Mouse (Mus musculus) forebrain, embryonic 10.5 days (tissue): ENCODE measurements at regions not wholly inside any gene's neighbourhood (a gene's known extent, or its start where the extent isn't known, plus 50 kb on each side); places are given as distances from the start of the nearest gene placed in this dataset.

Experiments
- DNase-seq: peaks from one replicate; pipeline ENCODE4 v3.0.0-alpha.2; 2017; ENCODE audit warnings: low spot score; ENCODE audit errors: extremely low spot score
- H3K27ac ChIP-seq: fragments of 300-500 bp; sonication (generic); 2 replicates; pipeline ENCODE4 v1.5.1; 2016; ENCODE audit warnings: mild to moderate bottlenecking
- H3K27me3 ChIP-seq: fragments of 300-500 bp; sonication (generic); 2 replicates; pipeline ENCODE4 v1.6.1; 2016; ENCODE audit warnings: mild to moderate bottlenecking; ENCODE audit not compliant: poor library complexity, severe bottlenecking
- H3K36me3 ChIP-seq: fragments of 300-500 bp; sonication (generic); replicated peaks from 2 replicates; pipeline ENCODE4 v1.6.1; 2016; ENCODE audit warnings: mild to moderate bottlenecking, moderate library complexity
- H3K4me1 ChIP-seq: fragments of 300-500 bp; sonication (generic); 2 replicates; pipeline ENCODE4 v1.6.1; 2016
- H3K4me3 ChIP-seq: fragments of 300-500 bp; sonication (generic); 2 replicates; pipeline ENCODE4 v1.5.1; 2016; ENCODE audit warnings: mild to moderate bottlenecking, moderate library complexity
- H3K9me3 ChIP-seq: fragments of 300-500 bp; sonication (generic); 2 replicates; pipeline ENCODE4 v1.6.1; 2016; ENCODE audit warnings: mild to moderate bottlenecking, moderate library complexity
- WGBS: fragments of 180-500 bp; shearing (Covaris S2); methylation state at CpG from one replicate; pipeline ENCODE4 v1.1.7; 2016; 5-methylcytosine and 5-hydroxymethylcytosine counted together

DNA sequence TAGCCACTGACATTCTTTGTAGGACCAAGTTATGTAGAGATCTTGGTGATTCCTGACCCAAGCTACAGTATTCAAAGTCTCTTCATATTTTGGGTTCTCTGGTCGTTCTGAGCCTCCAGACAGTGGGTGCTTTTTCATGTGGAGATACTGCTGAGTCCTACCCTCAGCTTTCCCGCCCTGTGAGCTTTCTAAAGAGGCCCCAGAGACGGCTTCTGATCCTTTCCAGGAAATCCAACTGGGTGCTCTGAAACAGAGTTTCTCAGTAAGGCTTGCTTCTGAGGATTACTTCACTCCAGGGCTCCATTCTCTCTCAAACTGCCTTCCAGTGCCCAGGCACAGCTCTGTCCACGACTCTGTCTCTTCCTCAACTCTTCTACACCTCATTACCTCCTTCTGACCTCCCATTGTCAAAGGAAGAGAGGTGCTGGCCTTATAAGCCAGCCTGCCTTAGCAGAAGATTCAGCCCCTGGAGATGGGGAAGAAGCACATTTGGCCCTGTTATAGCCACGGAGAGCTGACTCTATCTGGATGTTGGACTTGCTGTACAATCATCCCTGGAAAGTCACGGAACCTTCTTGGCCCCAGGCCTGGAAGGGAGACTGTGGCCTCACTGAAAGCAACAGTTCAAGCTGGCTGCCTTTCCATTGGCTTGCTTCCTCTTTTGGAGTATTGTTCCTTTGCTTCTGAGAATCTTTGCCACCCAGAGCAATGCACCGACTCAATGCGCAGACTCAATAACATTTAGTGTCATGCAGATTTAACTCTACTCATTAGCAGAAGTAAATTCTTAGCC lies 1306.9 kb upstream of the A1bg start:
- Histone ChIP-seq H3K4me3 (no peak overlapping the region), H3K36me3 (no peaks in the 10 kb centered on the region)
- WGBS, result 81% methylated on average over 8 of the region's 8 CpGs

DNA sequence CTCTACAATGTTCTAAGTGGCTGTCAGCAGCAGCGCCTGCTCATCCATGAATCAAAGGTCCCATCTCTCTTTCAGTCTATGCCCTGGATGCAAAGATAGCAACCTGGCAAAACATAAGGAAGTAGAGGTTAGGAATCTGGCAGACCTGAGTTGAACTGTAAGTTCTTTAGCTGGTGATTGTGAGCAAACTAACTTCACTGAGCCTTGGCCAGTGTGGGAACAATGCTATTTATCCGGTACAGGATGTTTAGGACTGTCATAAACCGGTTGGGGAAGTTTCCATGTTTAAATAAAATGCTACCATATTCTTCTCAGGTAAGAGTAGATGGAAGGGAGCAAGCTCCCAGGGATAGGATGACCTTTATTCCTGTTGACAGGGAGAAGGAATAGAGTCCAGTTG lies 1306.2 kb upstream of the A1bg start:
- no peaks in the 10 kb centered on the region for H3K27me3 ChIP-seq
- H3K4me1 ChIP-seq, result no peaks in the 10 kb centered on the region
- no peak overlapping the region for H3K4me3 ChIP-seq
- no peaks in the 10 kb centered on the region for H3K9me3 ChIP-seq
- H3K36me3 ChIP-seq, result no peaks in the 10 kb centered on the region
- no peak for DNase-seq
- H3K27ac ChIP-seq, result no peak overlapping the region
- 94% methylated on average over 3 of the region's 3 CpGs for WGBS

More for the DNA sequence above, 1306.9 kb upstream of the A1bg start:
- no peak for DNase-seq
- no peaks in the 10 kb centered on the region for H3K4me1 ChIP-seq
- no peaks in the 10 kb centered on the region for H3K27me3 ChIP-seq
- no peaks in the 10 kb centered on the region for H3K9me3 ChIP-seq
- 0 out of 2 replicates have a peak overlapping the region, but pooled peaks have one; percentile 51 for H3K27ac ChIP-seq

DNA sequence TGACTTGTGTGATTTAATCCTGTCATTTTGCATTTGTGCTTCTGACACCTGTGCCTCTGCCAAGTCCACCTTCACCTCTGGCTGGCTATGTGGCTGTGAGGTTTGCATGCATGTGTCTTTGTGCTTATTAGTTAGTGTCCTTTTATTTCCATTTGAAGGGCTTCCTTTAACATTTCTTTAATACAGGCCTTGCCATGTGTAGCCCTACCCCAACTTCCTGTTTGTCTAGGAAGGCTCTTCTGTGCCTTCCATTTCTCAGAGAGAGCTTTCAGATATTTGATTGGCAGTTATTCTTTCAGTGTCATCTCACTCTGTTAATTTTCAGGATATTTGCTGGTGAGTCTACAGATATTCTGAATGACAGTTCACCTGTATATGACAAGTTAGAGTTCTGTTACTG lies 1302.0 kb upstream of the A1bg start:
- H3K4me1 ChIP-seq, result no peaks in the 10 kb centered on the region
- DNase-seq, result no peak
- H3K36me3 ChIP-seq, result no peaks in the 10 kb centered on the region
- H3K4me3 ChIP-seq, result no peak overlapping the region
- no peaks in the 10 kb centered on the region for H3K27me3 ChIP-seq
- H3K27ac ChIP-seq, result no peak overlapping the region
- no peaks in the 10 kb centered on the region for H3K9me3 ChIP-seq

DNA sequence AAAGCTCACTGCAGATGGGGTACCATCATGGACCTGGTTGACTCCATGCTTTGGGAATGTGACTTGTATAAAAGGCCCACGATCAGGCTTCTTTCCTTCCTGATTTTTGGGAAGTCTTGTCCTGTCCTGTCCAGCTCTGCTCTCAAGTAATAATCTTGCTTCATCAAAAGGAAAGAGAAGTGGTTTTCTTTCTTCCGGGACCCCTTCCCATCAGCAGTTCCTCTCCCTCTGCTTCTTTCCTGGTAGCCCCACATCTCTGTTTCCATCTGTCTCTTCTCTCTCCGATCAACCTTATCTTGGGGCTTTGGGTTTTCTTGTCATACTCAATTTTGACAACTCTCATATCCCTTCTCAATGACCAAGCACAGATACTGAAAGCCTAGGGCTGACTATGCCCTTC lies 1301.4 kb upstream of the A1bg start:
- 90% methylated on average over 3 of the region's 3 CpGs for WGBS
- DNase-seq, result no peak
- no peak overlapping the region for H3K4me3 ChIP-seq

DNA sequence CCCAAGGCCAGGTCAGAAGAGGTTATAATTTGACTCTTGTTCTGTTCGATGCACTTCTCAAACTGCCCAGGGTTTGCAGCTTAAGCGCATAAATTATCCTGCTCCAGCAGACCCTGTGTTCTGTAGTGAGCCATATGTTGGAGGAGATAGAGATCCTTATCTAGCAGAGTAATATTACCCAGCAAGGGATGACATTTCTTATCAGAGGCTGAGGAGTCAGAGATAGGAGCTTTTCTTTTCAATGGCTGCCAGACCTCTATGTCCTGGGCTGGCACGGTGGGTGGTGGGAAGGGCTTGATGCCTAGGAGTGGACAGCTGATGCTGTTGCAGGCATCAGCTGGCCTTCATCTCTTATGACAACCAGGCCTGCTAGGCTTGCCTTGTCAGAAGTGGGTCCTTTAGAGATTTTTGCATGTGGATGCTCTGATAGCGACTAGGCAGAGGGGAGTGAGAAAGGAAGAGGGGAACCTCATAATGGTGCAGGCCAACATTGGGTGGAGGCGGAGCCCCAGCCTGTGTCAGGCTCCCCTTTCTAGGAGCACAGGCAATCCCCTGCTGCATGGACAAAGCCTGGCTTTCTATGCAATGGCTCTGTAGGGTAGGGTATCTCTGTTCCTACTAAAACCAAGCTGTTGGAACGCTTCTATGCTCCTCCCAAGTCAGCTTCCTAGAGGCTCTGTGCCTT lies 1300.5 kb upstream of the A1bg start:
- Histone ChIP-seq H3K36me3 (0 out of 2 replicates have a peak, but pooled peaks cover 10% of the 10 kb centered on the region), H3K4me1 (no peaks in the 10 kb centered on the region), H3K4me3 (no peak overlapping the region), H3K9me3 (no peaks in the 10 kb centered on the region), H3K27me3 (no peaks in the 10 kb centered on the region), H3K27ac (peak overlapping the region; percentile 20; the same call in 1 of the 2 replicates)
- 88% methylated on average over 6 of the region's 6 CpGs for WGBS
- DNase-seq, result no peak

More for the DNA sequence above, 1301.4 kb upstream of the A1bg start:
- H3K27me3 ChIP-seq, result no peaks in the 10 kb centered on the region
- no peaks in the 10 kb centered on the region for H3K4me1 ChIP-seq
- H3K9me3 ChIP-seq, result no peaks in the 10 kb centered on the region
- H3K36me3 ChIP-seq, result 0 out of 2 replicates have a peak, but pooled peaks cover 2% of the 10 kb centered on the region
- no peak overlapping the region for H3K27ac ChIP-seq

DNA sequence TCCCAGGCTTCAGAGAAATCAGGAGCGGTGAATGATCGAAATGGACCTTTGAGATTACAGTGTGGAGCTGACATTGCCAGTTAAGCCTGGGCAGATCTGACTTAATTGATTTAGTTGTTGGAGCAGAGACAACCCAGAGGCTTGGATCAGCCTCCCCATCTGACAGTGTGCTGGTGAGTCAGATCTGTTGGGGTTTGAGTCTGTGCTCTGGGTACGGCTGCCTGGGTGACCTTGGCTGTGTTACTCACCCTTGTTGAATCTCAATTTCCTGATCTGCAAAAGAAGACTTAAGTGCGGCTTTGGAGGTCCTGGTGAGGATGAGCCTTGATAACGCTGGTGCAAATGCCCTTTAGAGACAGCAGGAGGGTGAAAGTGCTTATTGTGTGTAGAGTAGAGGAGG lies 1299.9 kb upstream of the A1bg start:
- H3K4me3 ChIP-seq, result no peak overlapping the region
- H3K4me1 ChIP-seq, result no peaks in the 10 kb centered on the region
- H3K27me3 ChIP-seq, result no peaks in the 10 kb centered on the region
- DNase-seq, result no peak
- 85% methylated on average over 5 of the region's 5 CpGs for WGBS
- H3K36me3 ChIP-seq, result 0 out of 2 replicates have a peak, but pooled peaks cover 10% of the 10 kb centered on the region
- peak overlapping the region; percentile 20; the same call in 1 of the 2 replicates for H3K27ac ChIP-seq
- H3K9me3 ChIP-seq, result no peaks in the 10 kb centered on the region

DNA sequence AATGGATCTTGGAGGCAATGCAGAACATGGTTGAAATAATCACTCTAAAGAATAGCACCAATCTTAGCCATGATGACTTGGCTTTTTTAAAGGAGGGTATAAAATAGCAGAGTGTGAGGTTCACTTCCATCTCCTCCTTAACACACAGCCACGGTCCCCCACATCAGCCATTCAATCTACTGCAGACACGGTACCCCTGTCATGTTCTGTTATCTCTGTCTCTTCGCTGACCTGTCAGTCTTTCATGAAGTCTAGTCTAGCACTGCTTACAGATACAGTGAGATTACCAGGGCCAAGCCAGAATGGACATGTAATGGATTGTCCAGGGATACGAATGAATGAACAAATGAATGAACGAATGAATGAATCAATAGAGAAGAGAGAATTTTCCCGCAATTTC lies 1299.4 kb upstream of the A1bg start:
- Histone ChIP-seq H3K4me3 (no peak overlapping the region), H3K27ac (no peak overlapping the region), H3K36me3 (0 out of 2 replicates have a peak, but pooled peaks cover 10% of the 10 kb centered on the region), H3K4me1 (no peaks in the 10 kb centered on the region), H3K27me3 (no peaks in the 10 kb centered on the region), H3K9me3 (no peaks in the 10 kb centered on the region)
- DNase-seq, result no peak
- WGBS, result 95% methylated on average over 6 of the region's 6 CpGs

DNA sequence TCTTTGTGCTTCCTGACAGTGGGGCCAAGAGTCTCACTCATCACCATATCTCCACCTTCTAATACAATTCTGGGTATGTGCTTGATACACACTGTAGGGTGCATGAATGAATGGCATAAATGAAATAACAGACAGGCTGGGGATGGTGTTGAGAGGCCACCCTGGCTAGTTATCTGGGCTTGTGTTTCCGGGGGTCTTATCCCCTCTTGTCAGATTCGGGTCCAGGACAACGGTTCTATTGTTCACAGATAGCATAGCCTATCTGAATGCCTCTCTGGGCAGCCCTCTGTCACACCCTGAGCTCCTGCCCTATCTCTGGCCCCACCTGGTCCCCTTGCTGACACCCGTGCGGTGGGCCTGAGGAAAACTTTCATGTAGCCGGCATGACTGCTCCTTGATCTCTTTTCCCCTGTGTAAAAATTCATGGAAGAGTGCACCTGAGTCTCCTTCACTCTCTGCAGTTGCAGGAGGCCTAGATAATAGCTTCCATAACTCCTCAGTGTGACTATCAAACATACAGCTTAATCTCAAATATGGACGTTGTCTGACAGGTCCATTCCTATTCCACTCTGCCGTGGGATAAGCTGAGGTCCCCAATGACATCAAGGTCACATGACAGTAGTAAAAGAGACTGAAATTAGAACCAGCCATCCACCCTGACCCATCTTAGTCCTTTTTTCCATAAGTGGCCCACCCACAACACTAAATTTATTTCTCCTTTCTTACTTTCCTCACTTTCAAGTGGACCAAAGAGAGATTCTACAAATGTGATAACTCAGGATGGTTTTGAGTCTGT lies 1298.4 kb upstream of the A1bg start:
- peaks cover 6% of the 10 kb centered on the region; the same call in 1 of the 2 replicates for H3K4me1 ChIP-seq
- no peaks in the 10 kb centered on the region for H3K9me3 ChIP-seq
- WGBS, result 87% methylated on average over 8 of the region's 8 CpGs
- H3K4me3 ChIP-seq, result no peak overlapping the region
- DNase-seq, result no peak
- no peaks in the 10 kb centered on the region for H3K27me3 ChIP-seq
- H3K27ac ChIP-seq, result no peak overlapping the region
- 0 out of 2 replicates have a peak, but pooled peaks cover 10% of the 10 kb centered on the region for H3K36me3 ChIP-seq

DNA sequence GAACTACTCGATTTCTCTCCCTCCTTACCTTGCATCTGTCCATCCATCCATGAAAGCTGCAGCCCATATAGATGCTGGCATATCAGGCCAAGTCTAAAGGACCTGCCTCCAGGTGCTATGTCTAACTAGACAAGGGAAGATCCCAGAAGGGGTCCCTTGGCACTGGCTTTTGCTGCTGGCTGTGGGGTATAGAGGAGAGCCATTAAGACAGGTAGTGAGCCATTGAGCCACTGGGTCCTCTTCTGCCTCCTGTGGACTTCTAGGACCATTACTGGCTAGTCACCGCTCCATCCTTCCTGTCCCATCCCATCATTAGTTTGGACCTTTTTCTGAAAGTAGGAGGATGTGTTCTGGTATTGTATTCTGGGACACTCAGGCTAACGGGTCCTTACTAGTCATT lies 1297.8 kb upstream of the A1bg start:
- H3K27ac ChIP-seq, result 0 out of 2 replicates have a peak overlapping the region, but pooled peaks have one; percentile 12
- DNase-seq, result no peak
- H3K4me3 ChIP-seq, result no peak overlapping the region
- peaks cover 10% of the 10 kb centered on the region for H3K4me1 ChIP-seq
- H3K9me3 ChIP-seq, result no peaks in the 10 kb centered on the region
- 92% methylated on average over 3 of the region's 3 CpGs for WGBS
- no peaks in the 10 kb centered on the region for H3K27me3 ChIP-seq
- 0 out of 2 replicates have a peak, but pooled peaks cover 10% of the 10 kb centered on the region for H3K36me3 ChIP-seq

DNA sequence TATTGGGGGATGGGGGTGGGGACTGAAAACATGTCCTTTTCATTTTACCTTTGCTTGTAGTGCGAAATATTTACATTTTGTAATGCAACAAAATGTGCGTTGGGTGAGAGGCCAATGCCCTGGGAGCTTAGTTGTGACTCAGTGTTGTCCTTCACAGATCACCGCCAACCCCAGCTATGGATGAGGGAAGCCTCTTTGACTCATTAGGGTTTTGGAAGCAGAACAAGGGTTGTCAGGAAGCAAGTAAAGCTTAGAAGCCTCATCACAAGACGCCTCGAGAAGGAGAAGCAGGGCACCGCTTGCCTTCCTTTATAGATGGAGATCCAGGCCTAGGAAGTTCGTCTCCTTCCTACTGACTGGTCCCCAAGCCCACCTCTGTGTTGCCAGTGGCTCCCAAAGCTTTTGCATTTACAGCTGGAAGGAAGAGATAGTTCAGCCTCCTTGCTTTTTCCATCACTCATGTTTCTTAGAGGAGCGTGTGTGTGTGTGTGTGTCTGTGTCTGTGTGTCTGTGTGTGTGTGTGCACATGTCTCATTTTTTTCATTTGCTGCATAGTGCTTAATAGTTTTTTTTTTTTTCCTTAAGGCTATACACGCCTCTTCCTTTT lies 1297.2 kb upstream of the A1bg start:
- H3K27me3 ChIP-seq, result no peaks in the 10 kb centered on the region
- H3K9me3 ChIP-seq, result no peaks in the 10 kb centered on the region
- H3K36me3 ChIP-seq, result 0 out of 2 replicates have a peak, but pooled peaks cover 10% of the 10 kb centered on the region
- peaks cover 10% of the 10 kb centered on the region for H3K4me1 ChIP-seq
- DNase-seq, result no peak
- WGBS, result 94% methylated on average over 9 of the region's 9 CpGs
- no peak overlapping the region for H3K4me3 ChIP-seq
- H3K27ac ChIP-seq, result 0 out of 2 replicates have a peak overlapping the region, but pooled peaks have one; percentile 25

DNA sequence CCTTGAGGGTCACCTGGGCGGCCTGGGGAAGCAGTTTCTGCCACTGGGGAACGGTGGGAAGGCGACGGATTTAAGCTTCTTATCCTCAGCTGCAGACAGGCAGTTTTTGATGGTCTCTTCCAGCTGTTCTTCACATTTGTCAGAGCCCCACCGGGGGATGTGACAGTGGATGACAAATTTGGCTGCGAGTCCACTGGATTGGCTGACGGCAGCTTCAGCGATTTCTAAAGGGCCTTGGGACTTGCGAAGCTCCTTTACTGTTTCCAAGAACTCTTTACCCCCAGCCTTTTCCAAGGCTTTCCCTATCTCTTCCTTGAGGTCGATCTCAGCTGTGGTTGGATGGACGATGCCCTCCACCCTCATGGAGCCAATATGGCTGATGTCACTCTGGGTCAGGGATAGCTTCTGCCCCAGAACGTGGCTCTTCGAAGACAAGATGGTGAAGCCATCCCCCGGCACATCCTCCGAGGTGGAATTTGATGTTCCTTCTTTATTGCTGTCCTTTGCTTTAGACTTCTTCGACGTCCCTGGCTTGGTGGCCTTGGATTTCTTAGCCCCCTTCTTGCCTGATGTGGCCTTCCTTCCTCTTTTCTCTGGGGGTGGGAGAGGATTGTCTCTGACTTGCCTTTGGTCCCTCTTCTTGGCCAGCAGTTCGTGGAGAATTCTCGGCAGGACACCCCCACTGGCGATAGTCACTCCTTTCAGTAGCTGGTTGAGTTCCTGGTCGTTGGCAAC lies 1295.7 kb upstream of the A1bg start:
- Histone ChIP-seq H3K27ac (no peak overlapping the region), H3K4me1 (peaks cover 10% of the 10 kb centered on the region), H3K36me3 (0 out of 2 replicates have a peak, but pooled peaks cover 10% of the 10 kb centered on the region), H3K9me3 (no peaks in the 10 kb centered on the region), H3K4me3 (no peak overlapping the region), H3K27me3 (no peaks in the 10 kb centered on the region)
- 94% methylated on average over 21 of the region's 21 CpGs for WGBS
- DNase-seq, result no peak
